Mouse (Mus musculus) CH12.LX (cell line): ENCODE data around the gene Neu2. TPM values are rescaled to one million over a fixed set of nuclear protein-coding genes. Genes with fewer than 3 reads are reported as not detected.

Experiments
- DNase-seq: peaks from one replicate; pipeline ENCODE4 v3.0.0-alpha.2; 2013; ENCODE audit errors: extremely low read depth
- H3K27ac ChIP-seq: 2 replicates; pipeline ENCODE4 v1.5.1; 2012; ENCODE audit warnings: low read depth, mild to moderate bottlenecking, control low read depth, moderate library complexity; ENCODE audit not compliant: insufficient read depth
- H3K27me3 ChIP-seq: replicated peaks from 2 replicates; pipeline ENCODE3; 2012; ENCODE audit warnings: inconsistent platforms
- H3K36me3 ChIP-seq, 2 experiments: replicated peaks in 1 of 2; 2 replicates each; pipeline versions ENCODE3 to v1.6.1; 2012; ENCODE audit warnings: inconsistent platforms in 1 of 2, low read length in 1 of 2, mild to moderate bottlenecking in 1 of 2, mixed read lengths in 1 of 2, moderate library complexity in 1 of 2; ENCODE audit not compliant: control insufficient read depth in 1 of 2, insufficient read depth in 1 of 2
- H3K4me1 ChIP-seq, 2 experiments: 2 replicates each; pipeline ENCODE4 v1.6.1; 2012; ENCODE audit warnings: inconsistent platforms in 1 of 2, moderate library complexity in 1 of 2; ENCODE audit not compliant: insufficient read depth in 2 of 2, control insufficient read depth in 1 of 2
- H3K4me2 ChIP-seq: 2 replicates; pipeline ENCODE4 v1.6.1; 2012; ENCODE audit warnings: low read depth, mild to moderate bottlenecking, control low read depth; ENCODE audit not compliant: poor library complexity, insufficient read depth, severe bottlenecking
- H3K4me3 ChIP-seq, 3 experiments: fragments of 150-350 bp in 1 of 3; sonication (generic) in 1 of 3; replicated peaks in 1 of 3; 2 replicates each; pipeline versions ENCODE3 to v1.5.1; 2011 to 2012; ENCODE audit warnings: low read depth in 2 of 3, low read length in 2 of 3, mild to moderate bottlenecking in 2 of 3, moderate library complexity in 2 of 3, control low read depth in 1 of 3, improper control_type of control experiment in 1 of 3, inconsistent platforms in 1 of 3, mixed read lengths in 1 of 3; ENCODE audit not compliant: poor library complexity in 1 of 3
- H3K79me2 ChIP-seq: replicated peaks from 2 replicates; pipeline ENCODE4 v1.6.1; 2012; ENCODE audit warnings: mild to moderate bottlenecking, moderate library complexity; ENCODE audit not compliant: control insufficient read depth, poor library complexity, insufficient read depth, severe bottlenecking; ENCODE audit errors: extremely low read depth
- H3K9ac ChIP-seq: 2 replicates; pipeline ENCODE4 v1.6.1; 2012; ENCODE audit warnings: low read depth, mild to moderate bottlenecking, control low read depth, moderate library complexity; ENCODE audit not compliant: insufficient read depth
- H3K9me3 ChIP-seq: replicated peaks from 2 replicates; pipeline ENCODE3; 2012; ENCODE audit warnings: low read length, inconsistent platforms, mixed read lengths
- BHLHE40 ChIP-seq: IDR thresholded peaks from 2 replicates; pipeline ENCODE4 v1.6.1; 2011; ENCODE audit warnings: mild to moderate bottlenecking, low read depth, low read length, improper control_type of control experiment
- CHD1 ChIP-seq: IDR thresholded peaks from 2 replicates; pipeline ENCODE4 v1.6.1; 2012; ENCODE audit warnings: low read depth, low read length, improper control_type of control experiment, inconsistent platforms
- CHD2 ChIP-seq: IDR thresholded peaks from 2 replicates; pipeline ENCODE4 v1.6.1; 2011; ENCODE audit warnings: low read length, improper control_type of control experiment
- CTCF ChIP-seq, 2 experiments: IDR thresholded peaks in 1 of 2; conservative IDR thresholded peaks in 1 of 2; 2 replicates each; pipeline ENCODE4 v1.5.1; 2011 to 2012; ENCODE audit warnings: low read depth in 2 of 2, low read length in 2 of 2, improper control_type of control experiment in 1 of 2, inconsistent platforms in 1 of 2, mild to moderate bottlenecking in 1 of 2, moderate library complexity in 1 of 2
- E2F4 ChIP-seq: IDR thresholded peaks from 2 replicates; pipeline ENCODE4 v1.6.1; 2011; ENCODE audit warnings: low read depth, low read length, improper control_type of control experiment; ENCODE audit not compliant: insufficient replicate concordance
- ELF1 ChIP-seq: IDR thresholded peaks from 2 replicates; pipeline ENCODE4 v1.6.1; 2014; ENCODE audit warnings: low read depth, mild to moderate bottlenecking, inconsistent platforms, low read length, improper control_type of control experiment
- EP300 ChIP-seq: IDR thresholded peaks from 2 replicates; pipeline ENCODE4 v1.6.1; 2011; ENCODE audit warnings: low read length, improper control_type of control experiment
- ETS1 ChIP-seq: conservative IDR thresholded peaks from 2 replicates; pipeline ENCODE4 v1.6.1; 2012; ENCODE audit warnings: low read depth, mild to moderate bottlenecking, inconsistent platforms, low read length, improper control_type of control experiment, moderate library complexity
- GABPA ChIP-seq: IDR thresholded peaks from 2 replicates; pipeline ENCODE4 v1.6.1; 2012; ENCODE audit warnings: low read depth, low read length, improper control_type of control experiment, inconsistent platforms; ENCODE audit not compliant: insufficient replicate concordance
- IRF4 ChIP-seq: IDR thresholded peaks from 2 replicates; pipeline ENCODE4 v1.6.1; 2014; ENCODE audit warnings: low read depth, mild to moderate bottlenecking, inconsistent platforms, low read length, improper control_type of control experiment
- JUN ChIP-seq: IDR thresholded peaks from 2 replicates; pipeline ENCODE4 v1.6.1; 2011; ENCODE audit warnings: low read depth, mild to moderate bottlenecking, low read length, improper control_type of control experiment, moderate library complexity; ENCODE audit not compliant: insufficient read depth
- JUND ChIP-seq: conservative IDR thresholded peaks from 2 replicates; pipeline ENCODE4 v1.6.1; 2011; ENCODE audit warnings: low read depth, low read length, improper control_type of control experiment
- KAT2A ChIP-seq: IDR thresholded peaks from 2 replicates; pipeline ENCODE4 v1.6.1; 2012; ENCODE audit warnings: low read length, improper control_type of control experiment, inconsistent platforms; ENCODE audit not compliant: insufficient replicate concordance
- MAFK ChIP-seq: IDR thresholded peaks from 2 replicates; pipeline ENCODE4 v1.6.1; 2011; ENCODE audit warnings: low read length, improper control_type of control experiment; ENCODE audit not compliant: insufficient replicate concordance
- MAX ChIP-seq: IDR thresholded peaks from 2 replicates; pipeline ENCODE4 v1.6.1; 2011; ENCODE audit warnings: low read length, improper control_type of control experiment
- MAZ ChIP-seq: IDR thresholded peaks from 2 replicates; pipeline ENCODE4 v1.6.1; 2012; ENCODE audit warnings: low read depth, mild to moderate bottlenecking, inconsistent platforms, low read length, improper control_type of control experiment, moderate library complexity
- MEF2A ChIP-seq: IDR thresholded peaks from 2 replicates; pipeline ENCODE4 v1.6.1; 2014; ENCODE audit warnings: low read depth, mild to moderate bottlenecking, inconsistent platforms, low read length, improper control_type of control experiment, borderline replicate concordance
- MXI1 ChIP-seq: IDR thresholded peaks from 2 replicates; pipeline ENCODE4 v1.6.1; 2011; ENCODE audit warnings: mild to moderate bottlenecking, low read depth, low read length, improper control_type of control experiment
- MYC ChIP-seq: IDR thresholded peaks from 2 replicates; pipeline ENCODE4 v1.6.1; 2011; ENCODE audit warnings: low read depth, mild to moderate bottlenecking, improper control_type of control experiment, low read length
- NELFE ChIP-seq: IDR thresholded peaks from 2 replicates; pipeline ENCODE4 v1.6.1; 2011; ENCODE audit warnings: low read depth, low read length, improper control_type of control experiment
- NRF1 ChIP-seq: IDR thresholded peaks from 2 replicates; pipeline ENCODE4 v1.6.1; 2014; ENCODE audit warnings: low read depth, mild to moderate bottlenecking, inconsistent platforms, low read length, improper control_type of control experiment, moderate library complexity
- PAX5 ChIP-seq: IDR thresholded peaks from 2 replicates; pipeline ENCODE4 v1.6.1; 2012; ENCODE audit warnings: low read length, inconsistent platforms, mixed read lengths
- POLR2A ChIP-seq: IDR thresholded peaks from 2 replicates; pipeline ENCODE4 v1.6.1; 2011; ENCODE audit warnings: low read depth, mild to moderate bottlenecking, improper control_type of control experiment, low read length
- POLR2AphosphoS2 ChIP-seq: IDR thresholded peaks from 2 replicates; pipeline ENCODE4 v1.6.1; 2011; ENCODE audit warnings: low read depth, low read length, improper control_type of control experiment
- RAD21 ChIP-seq: IDR thresholded peaks from 2 replicates; pipeline ENCODE4 v1.6.1; 2011; ENCODE audit warnings: low read depth, mild to moderate bottlenecking, low read length, improper control_type of control experiment, moderate library complexity
- RCOR1 ChIP-seq: conservative IDR thresholded peaks from 2 replicates; pipeline ENCODE4 v1.6.1; 2012; ENCODE audit warnings: low read depth, mild to moderate bottlenecking, inconsistent platforms, low read length, improper control_type of control experiment
- SIN3A ChIP-seq: IDR thresholded peaks from 2 replicates; pipeline ENCODE4 v1.6.1; 2012; ENCODE audit warnings: low read length, improper control_type of control experiment, inconsistent platforms
- SMC3 ChIP-seq: IDR thresholded peaks from 2 replicates; pipeline ENCODE4 v1.6.1; 2011; ENCODE audit warnings: low read depth, low read length, improper control_type of control experiment
- TBP ChIP-seq: conservative IDR thresholded peaks from 2 replicates; pipeline ENCODE4 v1.6.1; 2011; ENCODE audit warnings: low read depth, low read length, improper control_type of control experiment
- TCF12 ChIP-seq: IDR thresholded peaks from 2 replicates; pipeline ENCODE4 v1.6.1; 2014; ENCODE audit warnings: low read depth, mild to moderate bottlenecking, inconsistent platforms, low read length, improper control_type of control experiment
- UBTF ChIP-seq: IDR thresholded peaks from 2 replicates; pipeline ENCODE4 v1.6.1; 2012; ENCODE audit warnings: low read depth, mild to moderate bottlenecking, inconsistent platforms, low read length, improper control_type of control experiment, moderate library complexity
- USF1 ChIP-seq: IDR thresholded peaks from 2 replicates; pipeline ENCODE4 v1.6.1; 2014; ENCODE audit warnings: low read depth, mild to moderate bottlenecking, inconsistent platforms, low read length, improper control_type of control experiment
- USF2 ChIP-seq: conservative IDR thresholded peaks from 2 replicates; pipeline ENCODE4 v1.6.1; 2011; ENCODE audit warnings: low read depth, low read length, improper control_type of control experiment
- ZC3H11A ChIP-seq: IDR thresholded peaks from 2 replicates; pipeline ENCODE4 v1.6.1; 2012; ENCODE audit warnings: low read depth, mild to moderate bottlenecking, inconsistent platforms, low read length, improper control_type of control experiment
- ZMIZ1 ChIP-seq: IDR thresholded peaks from 2 replicates; pipeline ENCODE4 v1.6.1; 2012; ENCODE audit warnings: low read depth, mild to moderate bottlenecking, inconsistent platforms, low read length, improper control_type of control experiment
- ZNF384 ChIP-seq: IDR thresholded peaks from 2 replicates; pipeline ENCODE4 v1.6.1; 2012; ENCODE audit warnings: low read depth, low read length, improper control_type of control experiment, inconsistent platforms
- dilution Hi-C: fragments of 300-500 bp; cut with MboI; formaldehyde crosslinking; loops from 2 replicates; pipeline ENCODE4 v1.14.3; 2020; ENCODE audit warnings: low sequenced_read_pairs; ENCODE audit not compliant: extremely low pct_unique_long_range_greater_than_20kb, extremely low pct_ligation_motif_present
- in situ Hi-C: fragments of 300-500 bp; cut with MboI; formaldehyde crosslinking; loops from 3 replicates; pipeline ENCODE4 v1.14.3; 2019; ENCODE audit warnings: low sequenced_read_pairs, low pct_ligation_motif_present, low pct_unique_long_range_greater_than_20kb, mixed read lengths
- polyA plus RNA-seq: library from polyadenylated mRNA; unstranded; fragments of >175 nt; gene quantifications from 2 replicates; pipeline ENCODE4 v1.2.1, GENCODE M21; 2012; ENCODE audit warnings: low read depth; ENCODE audit not compliant: insufficient read length
- total RNA-seq, 2 experiments: library from RNA; depleted of rRNA; stranded (reverse); fragments of 300-350 nt in 1 of 2; fragments of >200 nt in 1 of 2; gene quantifications; 2 replicates each; pipeline ENCODE4 v1.2.3; 2012 to 2014

Neu2 gene
- total and polyA plus RNA-seq, 3 experiments: not detected

GRCm38 (mm10) chr1:87621146-87621857, 111.6 kb downstream of the Neu2 start (continued):
- TF ChIP-seq CHD2 (no peak; the same call in 1 of the 2 replicates), IRF4 (peak; percentile 60; the same call in 1 of the 2 replicates)

GRCm38 (mm10) chr1:87621858-87622279, 112.2 kb downstream of the Neu2 start:
- DNase-seq: peak; percentile 94
- H3K4me2 ChIP-seq: peak overlapping the region; percentile 84
- peak overlapping the region; percentile 59 for H3K9ac ChIP-seq
- peak; percentile 81; the same call in 1 of the 2 replicates for TF ChIP-seq CHD2
- TF ChIP-seq MYC: peak; percentile 76
- no peak for TF ChIP-seq CTCF (conservative IDR thresholded peaks at IDR 0.05 in 1 of 2, IDR thresholded peaks at IDR 0.05 in 1 of 2; ENCODE audit: low read depth in 2 of 2, low read length in 2 of 2)
- TF ChIP-seq ZNF384: peak; percentile 88
- peak; percentile 79 for TF ChIP-seq IRF4
- no peak for TF ChIP-seq PAX5
- no peak for TF ChIP-seq ZC3H11A
- no peak; the same call in 1 of the 2 replicates for TF ChIP-seq POLR2A
- peak; percentile 21 for TF ChIP-seq SMC3
- TF ChIP-seq CHD1: no peak
- no peak; the same call in none of the 2 replicates for TF ChIP-seq ELF1
- no peak; the same call in 1 of the 2 replicates for TF ChIP-seq MAX
- TF ChIP-seq KAT2A: no peak
- no peak for TF ChIP-seq POLR2AphosphoS2
- peak; percentile 94 for TF ChIP-seq TCF12
- peak; percentile 82 for TF ChIP-seq BHLHE40
- TF ChIP-seq NELFE: no peak
- no peak; the same call in 1 of the 2 replicates for TF ChIP-seq MXI1
- TF ChIP-seq TBP: peak; percentile 59
- no peak for TF ChIP-seq USF1
- TF ChIP-seq USF2: no peak
- no peak for TF ChIP-seq NRF1
- peak; percentile 27; the same call in 1 of the 2 replicates for TF ChIP-seq MAFK
- TF ChIP-seq JUN: no peak
- no peak; the same call in 1 of the 2 replicates for TF ChIP-seq RCOR1
- TF ChIP-seq RAD21: no peak; the same call in 1 of the 2 replicates
- peak; percentile 37; the same call in 1 of the 2 replicates for TF ChIP-seq ZMIZ1
- TF ChIP-seq GABPA: no peak
- TF ChIP-seq JUND: peak; percentile 5; the same call in 1 of the 2 replicates
- TF ChIP-seq E2F4: no peak
- TF ChIP-seq MEF2A: peak; percentile 85
- peak; percentile 70 for TF ChIP-seq MAZ
- peak; percentile 80 for TF ChIP-seq SIN3A
- peak; percentile 92 for TF ChIP-seq ETS1
- no peak; the same call in 1 of the 2 replicates for TF ChIP-seq UBTF
- TF ChIP-seq EP300: peak; percentile 88

More at GRCm38 (mm10) chr1:87621858-87622279, 112.2 kb downstream of the Neu2 start:
- Histone ChIP-seq H3K27me3 (no peaks in the 10 kb centered on the region), H3K4me1 (peaks cover 22 to 51% of the 10 kb centered on the region in 2 experiments), H3K9me3 (peaks cover 1% of the 10 kb centered on the region), H3K79me2 (peaks cover 55% of the 10 kb centered on the region), H3K36me3 (peaks cover 4 to 31% of the 10 kb centered on the region in 2 experiments), H3K4me3 (peak overlapping the region; percentile 87 to 98 (median 94)), H3K27ac (peak overlapping the region; percentile 98)
- dilution Hi-C loops: no loop called here
- in situ Hi-C loops: no loop called here
